Mouse (Mus musculus): ENCODE results near the gene Mapk1ip1l. TPM values are rescaled to one million over a fixed set of nuclear protein-coding genes. Genes with fewer than 3 reads are reported as not detected.

The Mapk1ip1l gene
- polyA plus RNA-seq, 1 experiment: 22.9 TPM

DNA sequence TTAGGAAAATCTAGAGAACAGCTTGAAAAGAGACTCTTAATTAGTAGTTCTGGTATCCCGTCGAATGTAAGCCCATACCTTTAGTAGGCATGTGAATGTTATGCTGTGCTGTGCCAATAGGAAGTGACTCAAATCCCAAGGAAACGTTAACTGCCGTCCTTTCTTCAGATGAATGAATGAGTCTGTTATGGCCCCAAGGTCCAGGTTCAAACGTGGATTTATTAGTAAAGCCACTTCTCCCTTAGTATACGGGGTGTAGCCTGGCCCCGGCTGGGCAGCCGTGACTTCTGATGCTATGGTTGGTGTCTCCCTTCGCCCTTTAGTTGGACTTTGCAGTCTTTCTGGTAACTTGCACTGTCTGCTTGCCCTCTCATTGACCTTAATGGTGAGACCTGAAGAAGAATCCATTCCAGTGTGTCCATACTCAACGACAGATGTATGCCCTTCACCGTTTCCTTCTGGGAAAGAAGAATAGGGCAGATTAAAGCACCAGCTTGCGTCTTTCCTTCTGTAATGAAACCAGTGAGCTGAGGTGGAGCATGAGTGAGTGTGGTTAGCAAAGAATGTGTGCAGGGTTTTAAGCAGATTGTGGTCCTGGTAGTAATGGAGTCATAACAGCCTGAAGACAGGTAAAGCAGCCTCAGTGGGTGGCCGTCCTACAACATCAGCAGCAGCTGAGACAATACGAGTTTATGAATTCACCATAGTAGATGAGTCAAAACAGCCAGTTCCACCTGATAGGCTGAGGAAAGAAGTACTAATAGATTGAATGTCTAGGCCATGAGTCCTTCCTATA is 5.0 kb downstream of the Mapk1ip1l start:
- Histone ChIP-seq H3K4me2 (ENCODE audit: low read depth) (no peak overlapping the region), H3K4me3 (no peak overlapping the region), H3K79me2 (ENCODE audit: control insufficient read depth, insufficient read depth) (peaks cover 96% of the 10 kb centered on the region), H3K36me3 (ENCODE audit: control insufficient read depth, insufficient read depth) (peaks cover 4% of the 10 kb centered on the region), H3ac (ENCODE audit: control insufficient read depth, insufficient read length) (no peak overlapping the region), H3K27me3 (ENCODE audit: control insufficient read depth, insufficient read depth, insufficient read length) (no peaks in the 10 kb centered on the region)
- no peak for TF ChIP-seq USF1 (IDR thresholded peaks at IDR 0.05; ENCODE audit: low read depth)
- TF ChIP-seq MYOD1 (IDR thresholded peaks at IDR 0.05; ENCODE audit: control insufficient read depth in 1 of 3, insufficient read length in 2 of 3, low read depth in 2 of 3): no peak
- TF ChIP-seq MAX (IDR thresholded peaks at IDR 0.05; ENCODE audit: low read depth): no peak
- no peak for TF ChIP-seq SRF (IDR thresholded peaks at IDR 0.05; ENCODE audit: control insufficient read depth, insufficient read length, low read depth)
- no peak for TF ChIP-seq E2F4 (IDR thresholded peaks at IDR 0.05; ENCODE audit: insufficient read depth)
- TF ChIP-seq POLR2AphosphoS2 (IDR thresholded peaks at IDR 0.05; ENCODE audit: insufficient read length, low read depth): no peak

DNA sequence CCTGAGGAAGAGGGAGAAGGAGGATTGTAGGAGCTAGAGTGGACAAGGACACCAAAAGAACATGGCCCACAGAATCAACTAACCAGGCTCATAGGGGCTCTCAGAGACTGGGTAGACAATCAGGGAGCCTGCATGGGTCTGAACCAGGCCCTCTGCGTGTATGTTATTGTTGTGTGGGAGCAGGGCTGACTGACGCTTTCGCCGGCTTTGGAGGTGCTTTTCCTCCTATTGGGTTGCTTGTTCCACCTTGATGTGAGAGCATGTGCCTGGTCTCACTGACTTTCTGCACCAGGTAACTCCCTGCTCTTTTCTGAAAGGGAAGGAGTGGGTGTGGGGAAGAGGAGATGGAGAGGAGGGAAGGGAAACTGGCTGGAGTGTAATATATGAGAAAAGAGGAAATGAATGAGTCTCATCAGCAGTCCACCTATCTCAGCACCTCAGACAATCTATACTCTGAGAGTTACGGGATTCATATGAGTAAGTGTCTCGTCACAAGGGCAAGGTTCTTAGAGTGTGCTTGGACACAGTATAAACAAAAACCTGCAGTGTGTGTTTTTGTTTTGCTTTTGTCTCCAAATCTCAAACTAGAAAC is 6.8 kb downstream of the Mapk1ip1l start:
- Histone ChIP-seq H3K79me2 (ENCODE audit: control insufficient read depth, insufficient read depth) (peaks cover 90% of the 10 kb centered on the region), H3K36me3 (ENCODE audit: control insufficient read depth, insufficient read depth) (peaks cover 10% of the 10 kb centered on the region), H3K4me3 (no peak overlapping the region), H3K27me3 (ENCODE audit: control insufficient read depth, insufficient read depth, insufficient read length) (no peaks in the 10 kb centered on the region), H3K4me2 (ENCODE audit: low read depth) (no peak overlapping the region), H3ac (ENCODE audit: control insufficient read depth, insufficient read length) (no peak overlapping the region)
- TF ChIP-seq CEBPB (IDR thresholded peaks at IDR 0.05; ENCODE audit: insufficient read depth, poor library complexity, severe bottlenecking) (no peak), TCF3 (IDR thresholded peaks at IDR 0.05; ENCODE audit: insufficient read length, low read depth) (no peak), POLR2AphosphoS2 (IDR thresholded peaks at IDR 0.05; ENCODE audit: insufficient read length, low read depth) (no peak), TCF12 (IDR thresholded peaks at IDR 0.05; ENCODE audit: insufficient read depth, poor library complexity, severe bottlenecking) (no peak)

DNA sequence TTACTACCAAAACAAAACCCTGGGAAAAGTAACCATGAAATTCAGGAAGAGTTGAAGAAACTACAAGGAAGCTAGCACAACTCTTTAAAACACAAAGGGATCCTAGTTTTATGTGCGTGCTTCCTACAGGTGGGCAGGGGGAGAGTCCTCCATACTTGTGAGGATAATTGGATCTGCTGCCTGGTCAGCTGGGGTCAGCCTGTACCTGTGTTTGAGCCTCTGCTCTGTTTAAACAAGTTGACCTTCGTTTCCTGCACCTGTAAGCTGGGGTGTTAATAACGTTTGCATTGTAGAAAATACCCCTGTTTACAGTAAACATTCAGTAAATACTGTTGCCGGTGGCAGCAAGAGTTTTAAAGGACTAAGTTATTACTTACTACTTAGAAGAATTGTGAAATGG is 7.9 kb downstream of the Mapk1ip1l start:
- H3ac ChIP-seq (ENCODE audit: control insufficient read depth, insufficient read length): no peak overlapping the region
- H3K27me3 ChIP-seq (ENCODE audit: control insufficient read depth, insufficient read depth, insufficient read length): no peaks in the 10 kb centered on the region
- no peak for TF ChIP-seq TCF12 (IDR thresholded peaks at IDR 0.05; ENCODE audit: insufficient read depth, poor library complexity, severe bottlenecking)
- no peak for TF ChIP-seq TCF3 (IDR thresholded peaks at IDR 0.05; ENCODE audit: insufficient read length, low read depth)
- TF ChIP-seq REST (IDR thresholded peaks at IDR 0.05; ENCODE audit: insufficient read depth, insufficient read length): no peak
- no peak for TF ChIP-seq MYOG (IDR thresholded peaks at IDR 0.05; ENCODE audit: control insufficient read depth in 1 of 3, insufficient read depth in 1 of 3, insufficient read length in 2 of 3, low read depth in 2 of 3)
- no peak for TF ChIP-seq USF1 (IDR thresholded peaks at IDR 0.05; ENCODE audit: low read depth)
- TF ChIP-seq CEBPB (IDR thresholded peaks at IDR 0.05; ENCODE audit: insufficient read depth, poor library complexity, severe bottlenecking): no peak
- no peak for TF ChIP-seq POLR2AphosphoS2 (IDR thresholded peaks at IDR 0.05; ENCODE audit: insufficient read length, low read depth)
- no peak for TF ChIP-seq POLR2A (IDR thresholded peaks at IDR 0.05; ENCODE audit: insufficient read length, low read depth)
- no peak for TF ChIP-seq MAX (IDR thresholded peaks at IDR 0.05; ENCODE audit: low read depth)
- no peak for TF ChIP-seq E2F4 (IDR thresholded peaks at IDR 0.05; ENCODE audit: insufficient read depth)
- TF ChIP-seq SRF (IDR thresholded peaks at IDR 0.05; ENCODE audit: control insufficient read depth, insufficient read length, low read depth): no peak
- no peak for TF ChIP-seq MYOD1 (IDR thresholded peaks at IDR 0.05; ENCODE audit: control insufficient read depth in 1 of 3, insufficient read length in 2 of 3, low read depth in 2 of 3)
- H3K4me3 ChIP-seq: no peak overlapping the region
- H3K4me2 ChIP-seq (ENCODE audit: low read depth): no peak overlapping the region
- peaks cover 80% of the 10 kb centered on the region for H3K79me2 ChIP-seq (ENCODE audit: control insufficient read depth, insufficient read depth)
- H3K36me3 ChIP-seq (ENCODE audit: control insufficient read depth, insufficient read depth): peaks cover 10% of the 10 kb centered on the region

DNA sequence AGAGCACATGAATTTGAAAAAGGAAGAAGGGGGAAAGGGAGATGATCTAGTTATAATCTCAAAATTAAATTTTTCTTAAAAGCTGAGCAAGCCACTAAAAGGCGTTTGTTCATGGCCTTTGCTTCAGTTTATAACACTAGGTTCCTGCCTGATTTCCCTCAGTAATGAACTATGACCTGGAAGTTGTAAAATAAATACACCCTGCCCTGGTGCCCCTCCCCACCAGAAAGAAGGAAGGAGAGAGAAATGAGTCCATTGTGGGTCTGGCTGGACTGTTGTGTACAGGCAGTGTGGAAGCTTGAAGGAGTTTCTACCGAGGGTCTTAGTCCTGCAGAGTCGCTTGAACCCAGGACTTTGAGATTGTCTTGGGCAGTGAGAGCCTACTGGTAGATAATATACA is 9.6 kb downstream of the Mapk1ip1l start:
- Histone ChIP-seq H3K27me3 (ENCODE audit: control insufficient read depth, insufficient read depth, insufficient read length) (no peaks in the 10 kb centered on the region), H3K4me2 (ENCODE audit: low read depth) (no peak overlapping the region), H3ac (ENCODE audit: control insufficient read depth, insufficient read length) (no peak overlapping the region), H3K79me2 (ENCODE audit: control insufficient read depth, insufficient read depth) (peaks cover 62% of the 10 kb centered on the region), H3K36me3 (ENCODE audit: control insufficient read depth, insufficient read depth) (peaks cover 22% of the 10 kb centered on the region), H3K4me3 (no peak overlapping the region)
- no peak for TF ChIP-seq TCF3 (IDR thresholded peaks at IDR 0.05; ENCODE audit: insufficient read length, low read depth)
- no peak for TF ChIP-seq POLR2AphosphoS2 (IDR thresholded peaks at IDR 0.05; ENCODE audit: insufficient read length, low read depth)
- TF ChIP-seq SRF (IDR thresholded peaks at IDR 0.05; ENCODE audit: control insufficient read depth, insufficient read length, low read depth): no peak
- TF ChIP-seq MYOD1 (IDR thresholded peaks at IDR 0.05; ENCODE audit: control insufficient read depth in 1 of 3, insufficient read length in 2 of 3, low read depth in 2 of 3): no peak
- no peak for TF ChIP-seq MYOG (IDR thresholded peaks at IDR 0.05; ENCODE audit: control insufficient read depth in 1 of 3, insufficient read depth in 1 of 3, insufficient read length in 2 of 3, low read depth in 2 of 3)
- no peak for TF ChIP-seq E2F4 (IDR thresholded peaks at IDR 0.05; ENCODE audit: insufficient read depth)
- TF ChIP-seq CEBPB (IDR thresholded peaks at IDR 0.05; ENCODE audit: insufficient read depth, poor library complexity, severe bottlenecking): no peak
- no peak for TF ChIP-seq REST (IDR thresholded peaks at IDR 0.05; ENCODE audit: insufficient read depth, insufficient read length)
- no peak for TF ChIP-seq TCF12 (IDR thresholded peaks at IDR 0.05; ENCODE audit: insufficient read depth, poor library complexity, severe bottlenecking)
- TF ChIP-seq MAX (IDR thresholded peaks at IDR 0.05; ENCODE audit: low read depth): no peak
- no peak for TF ChIP-seq POLR2A (IDR thresholded peaks at IDR 0.05; ENCODE audit: insufficient read length, low read depth)
- no peak for TF ChIP-seq USF1 (IDR thresholded peaks at IDR 0.05; ENCODE audit: low read depth)

DNA sequence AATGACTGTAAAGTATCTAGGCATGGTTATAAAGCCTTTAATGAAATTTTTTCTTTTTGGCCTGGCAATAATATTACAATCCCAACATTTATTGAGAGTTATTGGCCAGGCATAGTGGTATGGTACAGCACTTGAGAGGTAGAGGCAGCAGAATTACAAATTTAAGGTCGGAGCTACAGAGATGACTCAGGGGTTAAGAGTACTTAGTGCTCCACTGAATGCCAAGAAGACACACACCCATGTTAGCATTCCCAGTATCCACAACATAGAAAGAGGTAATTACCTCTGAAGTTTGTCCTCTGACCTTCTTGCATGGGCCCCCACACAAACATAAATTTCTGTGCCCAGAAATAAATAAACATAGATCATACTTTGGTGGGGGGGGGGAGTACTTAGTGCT is 11.0 kb downstream of the Mapk1ip1l start:
- H3ac ChIP-seq (ENCODE audit: control insufficient read depth, insufficient read length): no peak overlapping the region
- no peaks in the 10 kb centered on the region for H3K27me3 ChIP-seq (ENCODE audit: control insufficient read depth, insufficient read depth, insufficient read length)
- H3K4me2 ChIP-seq (ENCODE audit: low read depth): no peak overlapping the region
- TF ChIP-seq TCF12 (IDR thresholded peaks at IDR 0.05; ENCODE audit: insufficient read depth, poor library complexity, severe bottlenecking): no peak
- no peak for TF ChIP-seq MAX (IDR thresholded peaks at IDR 0.05; ENCODE audit: low read depth)
- no peak for TF ChIP-seq POLR2AphosphoS2 (IDR thresholded peaks at IDR 0.05; ENCODE audit: insufficient read length, low read depth)
- no peak for TF ChIP-seq REST (IDR thresholded peaks at IDR 0.05; ENCODE audit: insufficient read depth, insufficient read length)
- TF ChIP-seq USF1 (IDR thresholded peaks at IDR 0.05; ENCODE audit: low read depth): no peak
- no peak for TF ChIP-seq MYOG (IDR thresholded peaks at IDR 0.05; ENCODE audit: control insufficient read depth in 1 of 3, insufficient read depth in 1 of 3, insufficient read length in 2 of 3, low read depth in 2 of 3)
- no peak for TF ChIP-seq CEBPB (IDR thresholded peaks at IDR 0.05; ENCODE audit: insufficient read depth, poor library complexity, severe bottlenecking)
- TF ChIP-seq POLR2A (IDR thresholded peaks at IDR 0.05; ENCODE audit: insufficient read length, low read depth): no peak
- no peak for TF ChIP-seq SRF (IDR thresholded peaks at IDR 0.05; ENCODE audit: control insufficient read depth, insufficient read length, low read depth)
- no peak for TF ChIP-seq E2F4 (IDR thresholded peaks at IDR 0.05; ENCODE audit: insufficient read depth)
- no peak for TF ChIP-seq TCF3 (IDR thresholded peaks at IDR 0.05; ENCODE audit: insufficient read length, low read depth)
- no peak for TF ChIP-seq MYOD1 (IDR thresholded peaks at IDR 0.05; ENCODE audit: control insufficient read depth in 1 of 3, insufficient read length in 2 of 3, low read depth in 2 of 3)
- H3K79me2 ChIP-seq (ENCODE audit: control insufficient read depth, insufficient read depth): peaks cover 57% of the 10 kb centered on the region
- no peak overlapping the region for H3K4me3 ChIP-seq
- peaks cover 31% of the 10 kb centered on the region for H3K36me3 ChIP-seq (ENCODE audit: control insufficient read depth, insufficient read depth)
